Mouse (Mus musculus) layer of hippocampus, adult 2 months (tissue): Measurements from ENCODE around the gene Lrrk1. TPM values are rescaled to one million over a fixed set of nuclear protein-coding genes. Genes with fewer than 3 reads are reported as not detected.
A peak's percentile ranks its signal among the peaks of the same experiment; 100 is the strongest.

Source experiments
- DNase-seq, 2 experiments: peaks; one replicate each; pipeline ENCODE4 v3.0.0; 2022; ENCODE audit warnings: low spot score in 2 of 2
- H3K27ac ChIP-seq: fragments of 200-600 bp; 2 replicates; pipeline ENCODE4 v1.8.1; 2022
- H3K4me3 ChIP-seq: fragments of 200-600 bp; 2 replicates; pipeline ENCODE4 v1.8.1; 2022; ENCODE audit warnings: mild to moderate bottlenecking
- CTCF ChIP-seq: fragments of 200-600 bp; conservative IDR thresholded peaks from 2 replicates; pipeline ENCODE4 v1.8.1; 2022; ENCODE audit warnings: antibody characterized with exemption, mild to moderate bottlenecking, moderate library complexity
- total RNA-seq, 2 experiments: library from RNA; stranded (reverse); gene quantifications; 2 replicates each; pipeline ENCODE4 v1.2.3; 2021

Lrrk1 gene
- total RNA-seq, 2 experiments from 2014 or later, result 2.5 to 3.1 TPM

- DNase-seq, result peak; percentile 20 to 32
- no peak for TF ChIP-seq CTCF
- no peak overlapping the region for H3K4me3 ChIP-seq
- peak overlapping the region; percentile 48; the same call in 1 of the 2 replicates for H3K27ac ChIP-seq
These were observed 77.2 kb downstream of the Lrrk1 start for GRCm38 (mm10) chr7:66310670-66311656.

- Histone ChIP-seq H3K4me3 (no peak overlapping the region), H3K27ac (no peak overlapping the region)
- peak; percentile 25 to 67 for DNase-seq
- peak; percentile 92 for TF ChIP-seq CTCF
These were observed 78.0 kb downstream of the Lrrk1 start for GRCm38 (mm10) chr7:66309950-66310669.

GRCm38 (mm10) chr7:66309240-66309949 lies 78.8 kb downstream of the Lrrk1 start:
- no peak for DNase-seq
- TF ChIP-seq CTCF, result no peak
- 0 out of 2 replicates have a peak overlapping the region, but pooled peaks have one; percentile 5 for H3K27ac ChIP-seq
- H3K4me3 ChIP-seq, result no peak overlapping the region

GRCm38 (mm10) chr7:66308581-66309239 lies 79.4 kb downstream of the Lrrk1 start:
- no peak for DNase-seq
- TF ChIP-seq CTCF, result no peak
- no peak overlapping the region for H3K27ac ChIP-seq
- H3K4me3 ChIP-seq, result no peak overlapping the region

- H3K27ac ChIP-seq, result no peak overlapping the region
- TF ChIP-seq CTCF, result no peak
- H3K4me3 ChIP-seq, result no peak overlapping the region
- no peak for DNase-seq
These were observed 80.4 kb downstream of the Lrrk1 start for GRCm38 (mm10) chr7:66307791-66308190.

- TF ChIP-seq CTCF, result no peak
- H3K4me3 ChIP-seq, result no peak overlapping the region
- no peak overlapping the region for H3K27ac ChIP-seq
These were observed 82.4 kb downstream of the Lrrk1 start for GRCm38 (mm10) chr7:66305714-66306198.

GRCm38 (mm10) chr7:66304993-66305713 lies 83.0 kb downstream of the Lrrk1 start:
- no peak for DNase-seq
- no peak for TF ChIP-seq CTCF
- Histone ChIP-seq H3K27ac (no peak overlapping the region), H3K4me3 (no peak overlapping the region)

More at GRCm38 (mm10) chr7:66305714-66306198, 82.4 kb downstream of the Lrrk1 start:
- no peak for DNase-seq

- no peak overlapping the region for H3K4me3 ChIP-seq
- H3K27ac ChIP-seq, result no peak overlapping the region
- no peak for TF ChIP-seq CTCF
- DNase-seq, result no peak
These were observed 84.1 kb downstream of the Lrrk1 start for GRCm38 (mm10) chr7:66303922-66304660.

GRCm38 (mm10) chr7:66301486-66301885 lies 86.7 kb downstream of the Lrrk1 start:
- no peak for DNase-seq
- Histone ChIP-seq H3K27ac (no peak overlapping the region), H3K4me3 (no peak overlapping the region)
- TF ChIP-seq CTCF, result no peak

GRCm38 (mm10) chr7:66300680-66301079 lies 87.5 kb downstream of the Lrrk1 start:
- H3K27ac ChIP-seq, result no peak overlapping the region
- no peak overlapping the region for H3K4me3 ChIP-seq
- peak; percentile 90 for TF ChIP-seq CTCF
- DNase-seq, result peak; percentile 65 to 85

- no peak for DNase-seq
- Histone ChIP-seq H3K4me3 (no peak overlapping the region), H3K27ac (no peak overlapping the region)
- no peak for TF ChIP-seq CTCF
These were observed 90.5 kb downstream of the Lrrk1 start for GRCm38 (mm10) chr7:66297656-66298021.
